Mouse (Mus musculus) lung, postnatal 4 days (tissue): ENCODE measurements around the gene Lix1.

Experiments
- DNase-seq, 2 experiments: peaks; one replicate each; pipeline ENCODE4 v3.0.0; 2021

Lix1 gene

DNA sequence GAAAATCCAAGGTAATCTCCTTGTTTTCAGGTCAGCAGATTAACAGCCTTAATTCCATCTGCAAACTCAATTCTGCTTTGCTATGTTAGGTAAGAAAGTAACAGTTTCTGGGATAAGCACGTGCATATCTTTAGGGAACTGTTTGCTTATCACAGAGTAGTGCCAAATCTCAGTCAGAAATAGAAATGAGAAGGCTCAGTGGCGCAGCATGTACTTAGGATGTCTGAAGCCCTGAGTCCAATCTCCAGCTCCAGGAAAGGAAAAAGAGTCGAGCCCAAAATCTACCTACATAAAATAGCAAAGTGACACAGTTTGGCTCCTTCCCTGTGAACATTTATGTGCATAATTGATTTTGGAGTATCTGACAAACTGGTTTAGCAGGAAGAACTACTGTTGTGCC, 96.8 kb downstream of the Lix1 start:
- DNase-seq = no peak

- no peak for DNase-seq
Measured at GRCm38 (mm10) chr17:17506677-17507076, 104.2 kb downstream of the Lix1 start.
